Mouse (Mus musculus) thymus, postnatal 0 days (tissue): ENCODE measurements around the gene Rrn3. TPM values are rescaled to one million over a fixed set of nuclear protein-coding genes. Genes with fewer than 3 reads are reported as not detected.
"Not testable (repeated sequence)": the region's sequence is repeated elsewhere in the genome, so short reads cannot be mapped to it uniquely, and the experiment has no call there.

Experiments used
- DNase-seq: peaks from one replicate; pipeline ENCODE4 v3.0.0-alpha.2; 2015; ENCODE audit warnings: low spot score
- polyA plus RNA-seq: library from polyadenylated mRNA; unstranded; fragments of >200 nt; fragmentation: Nextera tagmentation; extraction: Ambion mirVana; gene quantifications from 2 replicates; pipeline ENCODE4 v1.2.1, GENCODE M21; 2015

Gene Rrn3
- polyA plus RNA-seq, 1 experiment from 2014 or later, result 51.5 TPM

GRCm38 (mm10) chr16:13781216-13781615 is 708 bp downstream of the Rrn3 start:
- DNase-seq, result no peak

GRCm38 (mm10) chr16:13785932-13786331 is 5.4 kb downstream of the Rrn3 start:
- no peak for DNase-seq

DNA sequence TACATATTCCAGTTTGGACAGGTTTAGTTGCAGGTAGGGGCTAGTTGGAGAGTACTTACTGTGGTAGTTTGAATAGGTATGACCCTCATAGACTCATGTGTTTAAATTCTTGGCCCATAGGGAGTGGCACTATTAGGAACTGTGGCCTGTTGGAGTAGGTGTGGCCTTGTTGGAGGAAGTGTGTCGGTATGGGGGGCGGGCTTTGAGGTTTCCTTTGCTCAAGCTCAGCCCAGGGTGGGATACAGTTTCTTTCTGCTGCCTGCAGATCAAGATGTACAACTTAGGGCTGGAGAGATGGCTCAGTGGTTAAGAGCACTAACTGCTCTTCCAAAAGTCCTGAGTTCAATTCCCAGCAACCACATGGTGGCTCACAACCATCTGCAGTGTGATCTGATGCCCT is 12.9 kb downstream of the Rrn3 start:
- not testable (repeated sequence) for DNase-seq

- DNase-seq, result no peak
Observed at GRCm38 (mm10) chr16:13796746-13797175, 16.3 kb downstream of the Rrn3 start.

DNA sequence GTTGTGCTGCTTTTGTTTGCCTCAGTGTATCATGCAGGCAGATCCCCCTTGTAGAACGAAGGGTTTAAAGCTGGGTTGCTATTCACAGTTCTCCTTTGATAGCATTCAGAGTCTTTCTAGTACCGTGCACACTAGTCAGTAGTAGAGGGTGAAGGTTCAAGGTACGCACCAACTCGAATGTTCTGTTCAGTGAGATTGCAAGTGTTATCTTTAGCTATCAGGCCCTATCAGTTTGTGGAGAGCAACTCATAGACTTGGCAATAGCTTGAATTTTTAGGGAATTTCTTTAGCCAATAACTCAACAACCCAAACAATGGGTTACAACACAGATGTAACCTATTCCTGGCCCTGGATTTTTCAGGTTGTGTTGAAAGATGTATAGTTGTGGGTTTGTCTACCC is 20.7 kb downstream of the Rrn3 start:
- no peak for DNase-seq

GRCm38 (mm10) chr16:13804666-13805065 is 24.2 kb downstream of the Rrn3 start:
- DNase-seq, result no peak

GRCm38 (mm10) chr16:13807616-13808015 is 27.1 kb downstream of the Rrn3 start:
- DNase-seq, result no peak

GRCm38 (mm10) chr16:13808410-13808809 is 27.9 kb downstream of the Rrn3 start:
- no peak for DNase-seq

GRCm38 (mm10) chr16:13812152-13812551 is 31.6 kb downstream of the Rrn3 start:
- no peak for DNase-seq

DNA sequence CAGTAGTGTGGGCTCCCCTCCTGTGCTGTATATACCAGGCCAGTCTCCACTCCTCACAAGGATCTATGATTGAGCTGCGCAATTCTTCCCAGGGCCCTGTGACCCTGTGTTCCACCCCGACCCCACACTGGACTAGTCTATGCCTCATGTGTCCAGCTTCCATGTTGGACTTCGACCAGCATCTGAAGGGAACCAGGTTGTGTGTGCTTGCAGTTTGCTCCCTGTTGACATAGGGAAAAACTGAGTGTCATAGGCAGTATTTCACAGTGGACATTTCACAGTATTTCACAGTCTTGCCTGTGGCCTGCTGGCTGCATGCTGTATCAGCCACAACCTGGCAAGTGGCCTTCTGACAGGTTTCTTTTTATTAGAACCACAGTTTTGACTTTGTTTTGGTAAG is 32.7 kb downstream of the Rrn3 start:
- DNase-seq, result no peak

GRCm38 (mm10) chr16:13818560-13819393 is 38.3 kb downstream of the Rrn3 start, which contains the start of gene Ntan1:
Gene Ntan1 (plus strand): TSS chr16:13818845.
- peak; percentile 92 for DNase-seq

DNA sequence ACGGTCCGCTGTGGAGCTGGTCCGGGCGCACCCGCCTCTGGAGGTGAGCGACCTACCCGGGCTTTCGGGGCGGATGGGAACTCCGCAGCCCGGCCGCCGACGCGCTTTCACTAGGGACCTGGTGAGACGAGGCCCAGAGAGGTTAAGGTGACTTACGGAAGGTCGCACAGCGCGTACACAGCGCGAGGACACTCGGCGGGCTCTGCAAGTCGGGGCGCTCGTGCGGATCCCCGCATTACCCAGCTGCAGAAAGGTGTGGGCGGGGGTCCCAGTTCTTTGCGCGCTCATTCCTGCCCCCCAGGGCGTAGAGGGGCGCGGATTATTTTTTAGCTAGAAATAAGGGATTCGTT is 38.9 kb downstream of the Rrn3 start:
- no peak for DNase-seq

- DNase-seq, result peak; percentile 44
Observed at GRCm38 (mm10) chr16:13819806-13820500, 39.4 kb downstream of the Rrn3 start.

DNA sequence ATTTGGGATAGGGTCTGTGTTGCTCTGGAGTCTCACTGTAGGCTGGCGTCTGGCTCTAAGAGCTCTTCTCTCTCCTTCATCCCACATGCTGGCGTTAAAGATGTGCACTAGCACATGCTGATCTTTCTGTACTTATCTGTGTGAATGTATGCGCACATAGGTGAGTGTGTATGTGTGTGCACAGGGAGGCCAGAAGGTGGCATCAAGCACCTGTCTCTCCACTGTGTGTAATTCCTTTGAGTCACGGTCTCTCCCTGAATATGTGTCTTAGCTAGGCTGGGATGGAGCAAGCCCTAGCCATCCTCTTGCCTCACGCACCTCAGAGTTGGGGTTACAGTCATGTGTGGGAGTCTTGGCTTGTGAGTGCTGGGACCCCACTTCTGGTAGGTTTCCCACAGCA is 40.3 kb downstream of the Rrn3 start:
- no peak for DNase-seq

GRCm38 (mm10) chr16:13825781-13826490 is 45.4 kb downstream of the Rrn3 start:
- no peak for DNase-seq

- no peak for DNase-seq
Observed at GRCm38 (mm10) chr16:13826511-13826910, 46.0 kb downstream of the Rrn3 start.

- DNase-seq, result no peak
Observed at GRCm38 (mm10) chr16:13830444-13830843, 49.9 kb downstream of the Rrn3 start.

DNA sequence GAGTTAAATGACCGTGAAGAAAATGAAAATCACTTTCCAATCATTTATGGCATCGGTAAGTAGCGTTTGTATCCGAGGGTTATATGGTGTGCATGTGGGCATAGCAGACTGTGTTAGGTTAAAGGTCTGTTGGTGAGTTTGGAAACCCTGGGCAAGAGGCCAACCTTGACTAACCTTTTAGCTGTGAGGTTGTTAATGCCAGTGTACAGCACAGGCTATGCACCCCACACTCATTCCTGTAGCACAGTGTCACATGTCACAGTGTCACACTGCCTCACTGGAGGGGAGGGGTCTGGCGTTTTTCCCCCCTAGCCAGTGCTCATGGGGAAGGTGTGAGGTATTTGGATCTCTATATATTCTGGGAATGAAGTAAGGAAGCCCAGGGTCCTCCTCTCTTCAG is 51.1 kb downstream of the Rrn3 start:
- DNase-seq, result no peak

DNA sequence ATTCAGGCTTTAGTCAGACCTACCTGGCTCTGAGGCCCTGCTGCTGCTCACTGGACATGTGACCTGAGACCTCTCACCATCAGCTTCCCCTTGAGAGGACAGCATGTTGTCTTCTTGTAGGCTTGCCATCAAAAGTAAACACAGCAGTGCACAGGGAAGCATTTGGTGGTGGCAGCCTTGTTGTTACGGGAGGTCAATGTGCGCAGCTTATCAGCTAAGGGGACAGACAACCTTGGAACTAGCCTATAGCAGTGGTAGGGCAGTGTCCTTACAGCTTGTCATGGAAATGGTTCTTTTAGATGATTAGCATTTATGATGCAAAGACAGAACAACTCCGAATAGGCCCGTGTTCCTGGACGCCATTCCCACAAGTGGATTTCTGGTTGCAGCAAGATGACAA is 53.9 kb downstream of the Rrn3 start:
- no peak for DNase-seq

GRCm38 (mm10) chr16:13840056-13840455 is 59.5 kb downstream of the Rrn3 start:
- no peak for DNase-seq

DNA sequence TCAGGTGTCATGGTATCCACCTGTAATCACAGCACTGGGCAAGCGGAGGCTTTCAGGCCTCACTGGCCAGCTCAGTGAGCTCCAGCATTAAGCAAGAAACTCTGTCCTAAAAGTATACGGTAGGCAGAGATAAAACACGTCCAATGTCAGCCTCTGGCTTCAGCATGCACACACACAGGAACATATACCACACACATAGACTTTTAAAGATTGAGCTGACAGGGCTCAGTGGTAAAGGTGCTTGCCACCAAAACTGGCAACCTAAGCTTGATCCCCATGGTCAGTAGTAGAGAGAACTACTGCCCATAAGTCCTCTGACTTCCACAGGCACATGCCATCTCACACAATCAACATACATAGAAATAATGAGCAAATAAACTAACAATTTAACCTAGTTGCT is 60.4 kb downstream of the Rrn3 start:
- DNase-seq, result no peak

GRCm38 (mm10) chr16:13845031-13845430 is 64.5 kb downstream of the Rrn3 start:
- no peak for DNase-seq
